In the genomic region with DNA sequence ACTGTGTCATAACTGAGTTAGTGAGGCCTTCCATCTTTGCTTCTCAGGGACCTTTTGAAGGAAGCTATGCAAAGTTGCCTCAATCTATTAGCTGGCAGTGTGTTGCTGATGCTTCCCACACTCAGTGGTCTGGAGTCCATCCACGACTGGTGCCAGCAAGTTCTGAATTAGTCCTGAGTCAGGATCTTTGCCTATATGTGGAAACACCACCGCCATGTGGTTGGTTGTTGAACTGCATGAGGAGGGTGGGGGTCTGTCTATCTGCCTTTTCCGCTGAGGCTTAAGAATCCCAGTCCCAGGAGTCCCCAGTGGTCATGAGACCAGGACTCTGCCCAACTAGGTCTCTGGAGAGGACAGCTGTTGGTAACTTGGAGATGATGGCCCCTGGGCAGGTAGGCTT, we compare ENCODE assay signal across 8 mouse cellular contexts. TPM values are rescaled to one million over a fixed set of nuclear protein-coding genes. Genes with fewer than 3 reads are reported as not detected.
DNase-seq lines count a peak whose midpoint lies in the region; ATAC-seq and TF ChIP-seq lines count a peak whose summit lies in the region.

No protein-coding gene starts in this region.

- peak; percentile 76 for TF ChIP-seq CTCF in heart, postnatal 0 days (IDR thresholded peaks at IDR 0.05; ENCODE audit: low read depth)

- no peak overlapping the region for H3K9ac ChIP-seq in heart, postnatal 0 days (replicated peaks; ENCODE audit: low read depth, low read length)

- no peaks in the 10 kb centered on the region for H3K27me3 ChIP-seq in heart, postnatal 0 days (ENCODE audit: control insufficient read depth, insufficient read depth, low read length)

- intact Hi-C loops in gastrocnemius, postnatal 36 days (cut with DNase I) = no loop called here

- no peaks in the 10 kb centered on the region for H3K36me3 ChIP-seq in heart, postnatal 0 days (replicated peaks; ENCODE audit: control insufficient read depth, insufficient read depth, low read length)

- no peaks in the 10 kb centered on the region for H3K9me3 ChIP-seq in heart, postnatal 0 days (replicated peaks; ENCODE audit: control insufficient read depth, low read length)

- DNase-seq in kidney, adult 18-20 months = peak; percentile 72
- no peak for DNase-seq in kidney, adult 11 months
- DNase-seq in ES-CJ7 (ENCODE audit: low read depth, low spot score) = peak; percentile 78
- peak; percentile 31 to 56 for DNase-seq in cerebellum, postnatal 25 days
- peak; percentile 69 for DNase-seq in heart, postnatal 0 days (ENCODE audit: low spot score)
- peak; percentile 52 for DNase-seq in liver
- peak; percentile 60 to 62 for DNase-seq in right cerebral cortex, adult 2 months (ENCODE audit: low spot score in 2 of 2)
- no peak for DNase-seq in gastrocnemius, postnatal 36 days

- ATAC-seq in heart, postnatal 0 days (ENCODE audit: insufficient read depth, low read depth) = no peak

- no peak for TF ChIP-seq EP300 in heart, postnatal 0 days (IDR thresholded peaks at IDR 0.05; ENCODE audit: low read depth)

- peaks cover 25% of the 10 kb centered on the region for H3K4me1 ChIP-seq in heart, postnatal 0 days (ENCODE audit: control insufficient read depth, insufficient read depth)

- no peak overlapping the region for H3K4me3 ChIP-seq in heart, postnatal 0 days (ENCODE audit: low read depth, low read length)

- H3K27ac ChIP-seq in heart, postnatal 0 days (ENCODE audit: low read depth) = peak overlapping the region; percentile 90

- 17% methylated on average over 3 of the region's 3 CpGs for WGBS in heart, postnatal 0 days

- H3K4me2 ChIP-seq in heart, postnatal 0 days (ENCODE audit: low read depth, low read length) = peak overlapping the region; percentile 36

RNA-seq across cellular contexts. Expression of gene Egfl7, which starts 9.8 kb away (rescaled TPM):
- total RNA-seq in heart, postnatal 0 days (2014; rRNA removed; ENCODE audit: low replicate concordance) = 375 and 401 TPM in 2 replicates
- 158 and 159 TPM in 2 replicates for polyA plus RNA-seq in heart, postnatal 0 days (2015; fragmentation: Nextera tagmentation; extraction: Ambion mirVana)
- 10 to 100 TPM; 50.0 to 62.2 TPM for total RNA-seq in gastrocnemius, postnatal 36 days (2021)

RNA-seq across cellular contexts. Expression of gene Gm20532, which starts 16.4 kb away (rescaled TPM):
- total RNA-seq in heart, postnatal 0 days (2014; rRNA removed; ENCODE audit: low replicate concordance) = not detected in 2 replicates
- polyA plus RNA-seq in heart, postnatal 0 days (2015; fragmentation: Nextera tagmentation; extraction: Ambion mirVana) = not detected in 2 replicates
- not detected for total RNA-seq in gastrocnemius, postnatal 36 days (2021)

RNA-seq across cellular contexts. Expression of gene Agpat2, which starts 34.2 kb away (rescaled TPM):
- total RNA-seq in heart, postnatal 0 days (2014; rRNA removed; ENCODE audit: low replicate concordance) = 41.0 and 49.3 TPM in 2 replicates
- 23.9 and 24.1 TPM in 2 replicates for polyA plus RNA-seq in heart, postnatal 0 days (2015; fragmentation: Nextera tagmentation; extraction: Ambion mirVana)
- total RNA-seq in gastrocnemius, postnatal 36 days (2021) = 1 to 10 TPM; 5.6 to 5.9 TPM

RNA-seq across cellular contexts. Expression of gene Notch1, which starts 53.6 kb away (rescaled TPM):
- 54.0 and 63.3 TPM in 2 replicates for total RNA-seq in heart, postnatal 0 days (2014; rRNA removed; ENCODE audit: low replicate concordance)
- polyA plus RNA-seq in heart, postnatal 0 days (2015; fragmentation: Nextera tagmentation; extraction: Ambion mirVana) = 4.9 and 5.7 TPM in 2 replicates
- 1 to 10 TPM; 7.7 to 8.0 TPM for total RNA-seq in gastrocnemius, postnatal 36 days (2021)

RNA-seq across cellular contexts. Expression of gene Fam69b, which starts 58.2 kb away (rescaled TPM):
- 16.5 and 23.2 TPM in 2 replicates for total RNA-seq in heart, postnatal 0 days (2014; rRNA removed; ENCODE audit: low replicate concordance)
- 7.7 and 9.7 TPM in 2 replicates for polyA plus RNA-seq in heart, postnatal 0 days (2015; fragmentation: Nextera tagmentation; extraction: Ambion mirVana)
- total RNA-seq in gastrocnemius, postnatal 36 days (2021) = 1 to 10 TPM; 1.6 to 2.3 TPM

Comparison
In these comparisons a context has a peak if more than half of its experiments do, and no peak if none do; other contexts are left out.
1. DNase-seq: peak in kidney, adult 18-20 months (single experiment), ES-CJ7 (single experiment), cerebellum, postnatal 25 days (2 of 2), heart, postnatal 0 days (single experiment), liver (single experiment) and right cerebral cortex, adult 2 months (2 of 2); none in kidney, adult 11 months (single experiment) and gastrocnemius, postnatal 36 days (0 of 2).